Mouse (Mus musculus) v-Abl transformed pro-B cells (cell line): ENCODE results near the gene Nanp.

ENCODE experiments used
- in situ Hi-C, 2 experiments: fragments of 400-800 bp; cut with MboI; formaldehyde crosslinking; loops; one replicate each; pipeline ENCODE4 v1.15.1; 2025; ENCODE audit not compliant: unreplicated experiment in 2 of 2

Nanp gene

DNA sequence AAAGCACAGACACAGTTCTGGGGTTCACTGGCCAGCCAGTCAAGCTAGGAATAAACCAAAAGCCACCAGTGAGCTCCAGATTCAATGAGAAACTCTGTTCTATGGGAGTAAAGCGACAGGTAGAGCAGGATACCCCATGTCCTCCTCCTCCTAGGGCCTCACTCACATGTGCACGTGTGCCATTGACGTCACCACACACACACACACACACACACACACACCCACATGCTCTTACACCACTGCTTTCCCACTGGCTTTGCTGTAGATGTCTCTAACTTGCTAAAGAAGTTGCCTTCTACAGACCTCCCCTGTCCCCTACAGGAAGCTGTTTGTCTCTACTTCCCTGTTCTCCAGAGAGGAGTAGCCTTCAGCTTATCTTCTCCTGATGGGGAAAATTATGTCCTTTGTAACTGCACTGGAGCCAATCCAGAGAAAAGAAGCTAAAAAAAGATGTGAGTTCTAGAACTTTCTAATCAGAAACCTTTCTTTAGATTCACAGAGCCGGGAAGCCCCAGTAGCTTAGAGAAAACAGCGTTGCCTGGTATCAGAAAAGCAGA is 37.5 kb downstream of the Nanp start:
- in situ Hi-C loops: loop anchor here (5.0 to 25.0 kb wide), 6 partner anchors 177 to 1639 kb away; partner anchors contain the start of gene Zfp120 (in 1 of the 2)

DNA sequence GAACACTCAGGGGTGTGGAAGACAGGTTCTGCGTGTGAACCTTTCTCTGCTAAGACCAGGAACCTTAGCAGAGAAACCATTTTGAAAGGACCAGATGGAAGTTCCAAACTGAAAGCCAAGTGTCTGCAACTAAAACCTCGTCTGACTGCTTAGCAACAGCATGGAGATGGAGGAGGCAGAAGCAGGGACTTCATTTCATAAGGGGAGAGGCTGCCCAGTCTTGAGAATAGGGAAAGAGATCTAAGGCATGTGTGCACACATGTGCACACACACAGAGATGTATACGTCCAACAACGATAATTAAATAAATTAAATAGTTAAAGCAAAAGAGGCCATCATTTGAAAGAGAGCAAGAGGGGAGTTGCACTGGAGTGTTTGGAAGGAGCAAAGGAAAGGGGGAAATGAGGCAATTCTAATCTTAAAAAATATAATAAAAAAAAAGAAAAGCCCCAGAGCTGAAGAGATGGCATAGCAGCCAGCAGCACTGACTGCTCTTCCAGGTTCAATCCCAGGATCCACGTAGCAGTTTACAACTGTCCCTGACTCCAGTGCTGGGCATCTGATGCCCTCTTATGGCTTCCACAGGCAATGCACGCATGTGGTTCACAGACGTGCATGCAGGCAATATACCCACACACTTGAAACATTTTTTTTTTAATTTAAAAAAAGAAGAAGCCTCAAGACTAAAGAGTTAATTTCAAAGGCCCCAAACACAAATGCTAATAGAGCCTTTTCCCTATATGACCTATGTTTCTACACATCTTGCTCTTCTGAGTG is 38.6 kb downstream of the Nanp start:
- in situ Hi-C loops: loop anchor here (5.0 to 25.0 kb wide), 6 partner anchors 176 to 1638 kb away; partner anchors contain the start of gene Zfp120 (in 1 of the 2)

GRCm38 (mm10) chr2:150999021-150999420 is 40.2 kb downstream of the Nanp start:
- in situ Hi-C loops: no loop called here

DNA sequence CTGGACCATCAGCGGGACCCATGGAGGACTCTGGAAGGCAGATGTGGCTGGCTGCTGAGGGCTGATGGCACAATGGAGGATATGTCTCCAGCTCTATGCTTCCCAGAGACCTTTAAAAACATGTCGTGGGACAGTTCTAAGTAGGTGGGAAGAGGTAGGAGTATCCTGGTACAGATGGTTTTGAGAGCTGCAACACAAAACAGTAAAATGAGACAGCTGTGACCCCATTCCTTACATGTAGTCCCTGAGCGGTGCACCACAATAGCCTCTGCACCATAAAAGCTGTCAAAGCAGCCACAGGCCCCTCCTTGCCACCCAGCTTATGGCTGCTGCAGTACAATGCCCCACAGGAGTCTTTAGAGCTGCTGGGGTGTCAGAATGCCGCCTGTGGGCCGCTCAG is 41.6 kb downstream of the Nanp start:
- in situ Hi-C loops: no loop called here

DNA sequence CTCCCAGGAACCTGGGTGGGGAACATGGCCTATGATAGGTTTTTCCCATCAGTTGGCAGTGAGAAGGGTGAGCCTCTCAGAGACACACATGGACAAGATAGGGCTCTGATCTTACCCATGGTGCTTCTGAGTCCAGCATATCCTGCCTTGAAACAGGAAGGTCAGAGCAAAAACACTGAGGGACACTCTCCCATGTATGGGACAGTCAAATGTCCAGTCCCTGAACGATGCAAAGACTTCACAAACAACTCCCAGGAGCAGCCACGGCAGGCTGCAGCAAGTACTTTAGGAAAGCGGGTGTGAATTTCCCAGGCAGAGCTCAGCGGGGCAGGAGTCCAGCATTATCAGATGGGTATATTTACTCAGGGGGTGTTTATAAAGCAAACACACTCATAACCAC is 43.9 kb downstream of the Nanp start:
- in situ Hi-C loops: no loop called here

GRCm38 (mm10) chr2:150991050-150991449 is 48.1 kb downstream of the Nanp start:
- in situ Hi-C loops: loop anchor here in 1 of 2 experiments (5.0 kb wide), 1 partner anchor 189 kb away; no protein-coding TSS in a partner anchor

DNA sequence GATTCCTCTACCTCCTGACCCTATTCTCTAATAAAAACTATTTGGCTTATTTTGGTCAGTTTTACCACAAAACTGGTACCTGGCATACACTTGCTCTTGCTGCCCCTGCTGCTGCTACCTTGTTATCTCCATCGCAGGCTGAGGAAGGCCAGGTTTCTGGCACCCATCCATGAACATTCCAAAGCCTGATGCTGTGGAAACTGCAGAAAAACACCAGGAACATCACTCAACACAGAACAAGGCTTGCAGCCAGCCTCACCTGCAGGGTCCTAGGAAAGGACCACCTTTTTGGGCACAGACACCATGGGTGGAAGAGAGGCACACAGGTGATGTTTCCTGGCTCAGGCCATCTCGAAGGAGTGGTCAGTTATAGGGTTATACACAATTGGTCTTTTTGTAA is 48.7 kb downstream of the Nanp start:
- in situ Hi-C loops: loop anchor here in 1 of 2 experiments (5.0 kb wide), 1 partner anchor 188 kb away; no protein-coding TSS in a partner anchor

DNA sequence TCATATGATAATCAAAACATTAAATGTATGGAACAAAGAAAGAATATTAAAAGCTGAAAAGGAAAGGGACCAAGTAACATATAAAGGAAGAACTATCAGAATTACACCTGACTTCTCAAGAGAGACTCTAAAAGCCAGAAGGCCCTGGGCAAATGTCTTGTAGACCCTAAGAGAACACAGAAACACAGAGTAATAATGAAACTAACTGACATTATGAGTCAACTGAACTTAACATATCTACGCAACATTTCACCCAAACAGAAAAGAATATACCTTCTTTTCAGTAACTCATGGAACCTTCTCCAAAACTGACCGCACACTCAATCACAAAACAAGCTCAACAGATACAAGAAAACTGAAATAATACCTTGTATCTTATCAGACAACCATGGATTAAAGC is 53.8 kb downstream of the Nanp start:
- in situ Hi-C loops: no loop called here

DNA sequence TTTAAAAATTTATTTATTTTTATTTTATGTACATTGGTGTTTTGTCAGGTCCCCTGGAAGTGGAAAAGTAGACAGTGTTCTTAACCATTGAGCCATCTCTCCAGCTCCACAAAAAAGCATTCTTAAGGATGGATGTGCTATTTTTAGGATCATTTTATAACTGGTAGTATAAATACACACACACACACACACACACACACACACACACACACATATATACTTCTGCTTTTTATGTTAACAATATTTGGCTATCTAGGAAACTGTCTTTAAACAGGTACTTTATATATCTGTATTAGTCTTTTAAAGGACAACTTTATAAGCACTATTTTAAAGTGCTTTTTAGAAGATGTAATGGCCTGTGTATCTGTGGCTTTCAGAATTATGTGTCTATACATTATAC is 57.1 kb downstream of the Nanp start:
- in situ Hi-C loops: no loop called here

DNA sequence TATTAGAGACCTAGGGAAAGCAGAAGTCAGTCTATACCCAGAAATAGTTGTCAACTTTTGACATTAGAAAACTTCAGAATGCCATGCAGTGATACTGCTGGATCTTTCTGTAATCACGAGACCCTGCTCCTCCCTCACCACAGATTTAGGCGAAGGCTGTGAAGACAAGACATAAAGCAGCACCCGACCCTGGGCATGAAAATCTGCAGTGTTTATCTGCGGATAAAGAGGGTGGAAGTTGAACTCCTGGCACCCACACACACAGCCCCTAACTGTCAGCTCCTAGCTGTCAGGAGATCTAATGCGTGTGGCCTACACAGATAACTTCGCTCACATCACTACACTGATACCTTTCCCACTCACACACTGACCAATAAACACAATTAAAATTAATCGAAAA is 57.7 kb downstream of the Nanp start:
- in situ Hi-C loops: no loop called here

- in situ Hi-C loops: no loop called here
Observed at GRCm38 (mm10) chr2:150979861-150980620, 59.2 kb downstream of the Nanp start.
